Mouse (Mus musculus) CD4-positive helper T cell, adult 2 months (primary cell): Measurements from ENCODE around the gene Rora.

Source experiments
- DNase-seq: peaks from one replicate; pipeline ENCODE4 v3.0.0-alpha.2; 2012; ENCODE audit warnings: low read depth, missing footprints, low spot score

The Rora gene

GRCm38 (mm10) chr9:68653211-68654038, at the start of gene Rora:
Gene Rora, plus strand, starts transcription at chr9:68653786.
- no peak for DNase-seq

GRCm38 (mm10) chr9:68614006-68614405, 39.6 kb upstream of the Rora start:
- DNase-seq, result no peak

DNA sequence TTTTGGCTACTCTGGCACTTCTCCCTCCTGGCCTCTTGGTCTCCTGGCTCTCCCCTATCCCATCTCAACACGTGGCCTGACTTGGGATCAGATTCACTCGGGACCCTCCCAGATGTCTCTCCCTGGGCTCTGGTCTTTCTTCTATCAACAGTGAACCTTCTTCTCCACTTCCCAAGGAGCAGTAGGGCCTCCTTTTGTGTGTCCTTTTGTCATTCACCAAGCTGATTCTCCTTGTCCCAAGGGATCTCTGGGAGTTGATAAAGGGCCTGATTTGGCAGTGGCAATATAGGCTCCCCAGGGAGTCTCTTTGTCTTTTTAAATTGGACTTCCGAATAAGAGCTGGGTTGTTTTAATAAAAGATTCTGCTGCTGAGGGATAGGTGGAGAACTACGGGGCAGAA, 36.5 kb upstream of the Rora start:
- DNase-seq, result no peak

DNA sequence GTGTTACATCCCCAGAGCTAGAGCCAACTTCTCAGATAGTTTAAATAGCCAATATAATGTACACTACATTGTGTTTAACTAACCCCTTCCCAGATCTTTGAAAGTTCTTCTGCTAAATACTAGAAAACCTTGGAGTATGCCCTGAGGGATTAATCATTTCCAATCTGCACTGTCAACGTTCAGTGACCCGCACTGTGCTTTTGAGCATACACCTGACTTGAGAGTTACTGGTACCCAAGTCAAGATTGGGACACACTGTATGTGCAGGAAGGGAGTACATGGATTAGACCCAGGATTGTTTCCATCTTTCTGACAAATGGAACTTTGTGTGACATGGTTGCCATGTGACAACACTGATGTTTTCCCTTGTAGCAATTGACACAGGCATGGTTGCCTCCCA, 33.5 kb upstream of the Rora start:
- no peak for DNase-seq

- DNase-seq, result no peak
Measured at GRCm38 (mm10) chr9:68620441-68620840, 33.1 kb upstream of the Rora start.

DNA sequence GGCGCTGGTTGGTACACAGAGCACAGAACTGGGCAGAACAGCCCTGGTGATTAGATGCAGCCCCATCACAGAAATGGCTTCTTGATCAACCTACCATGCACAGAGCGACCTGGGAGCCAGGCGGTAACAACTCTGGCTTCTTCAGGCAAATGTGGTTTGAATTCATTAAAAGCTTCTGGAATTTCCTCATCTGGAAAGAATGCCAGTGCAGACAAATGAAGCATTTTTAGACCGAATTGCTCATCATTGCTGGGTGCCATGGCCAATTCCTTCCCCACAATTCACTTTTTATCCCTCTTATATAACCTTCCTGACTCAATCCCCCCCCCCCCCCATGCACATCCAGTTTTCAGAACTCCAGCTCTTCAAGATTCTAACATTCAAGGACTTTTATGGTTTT, 28.6 kb upstream of the Rora start:
- no peak for DNase-seq

GRCm38 (mm10) chr9:68637301-68637700, 16.3 kb upstream of the Rora start:
- no peak for DNase-seq

- DNase-seq, result no peak
Measured at GRCm38 (mm10) chr9:68641123-68641522, 12.5 kb upstream of the Rora start.

- DNase-seq, result no peak
Measured at GRCm38 (mm10) chr9:68648061-68648460, 5.5 kb upstream of the Rora start.

DNA sequence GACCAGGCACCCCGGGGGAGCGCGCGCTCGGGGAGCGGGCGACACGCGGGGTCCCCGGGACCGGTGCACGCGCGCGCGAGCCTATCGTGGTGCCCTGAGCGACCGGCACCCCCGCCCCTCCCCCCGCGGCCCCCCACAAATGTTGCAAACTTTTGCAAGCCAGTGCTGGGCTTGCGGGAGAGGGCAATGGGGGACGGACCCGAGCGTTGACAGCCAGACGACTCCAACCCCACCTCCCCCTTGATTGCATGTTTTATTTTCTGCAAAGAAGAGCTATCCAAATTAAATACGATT, 400 bp downstream of the Rora start:
- DNase-seq, result no peak

- DNase-seq, result no peak
Measured at GRCm38 (mm10) chr9:68654333-68655017, 889 bp downstream of the Rora start.

GRCm38 (mm10) chr9:68655018-68656005, 1.7 kb downstream of the Rora start:
- DNase-seq, result no peak

DNA sequence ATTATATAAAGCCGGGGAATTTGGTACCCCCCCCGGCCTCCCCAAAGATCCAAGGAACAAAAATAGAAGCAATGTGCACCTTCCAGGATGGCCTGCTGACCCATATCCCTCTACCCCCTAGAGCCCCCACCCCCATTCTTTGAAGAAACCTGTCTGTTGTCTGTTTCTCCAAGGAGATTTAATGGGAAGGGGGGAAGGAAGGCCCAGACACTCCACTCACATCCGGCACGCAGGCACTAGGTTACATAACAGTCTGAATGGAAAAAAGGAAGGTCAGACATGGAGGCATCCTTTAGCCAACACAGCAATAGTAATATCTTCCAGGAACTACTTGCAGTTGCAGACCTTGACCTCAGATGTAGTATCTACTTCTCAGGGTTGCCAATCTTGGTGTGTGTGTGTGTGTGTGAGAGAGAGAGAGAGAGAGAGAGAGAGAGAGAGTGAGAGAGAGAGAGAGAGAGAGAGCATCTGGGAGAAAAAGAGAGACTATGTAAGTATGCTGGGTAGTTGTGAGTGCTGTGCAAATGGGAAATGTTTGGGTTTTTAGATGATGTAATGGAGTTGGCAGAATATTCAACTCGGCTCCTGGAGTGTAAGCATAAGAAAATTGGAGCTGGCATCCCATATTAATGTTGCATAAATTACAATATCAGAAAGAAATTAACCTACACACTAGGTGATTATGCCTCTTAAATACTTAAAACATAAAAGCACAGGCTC, 2.6 kb downstream of the Rora start:
- DNase-seq, result no peak

- no peak for DNase-seq
Measured at GRCm38 (mm10) chr9:68656796-68657130, 3.2 kb downstream of the Rora start.

DNA sequence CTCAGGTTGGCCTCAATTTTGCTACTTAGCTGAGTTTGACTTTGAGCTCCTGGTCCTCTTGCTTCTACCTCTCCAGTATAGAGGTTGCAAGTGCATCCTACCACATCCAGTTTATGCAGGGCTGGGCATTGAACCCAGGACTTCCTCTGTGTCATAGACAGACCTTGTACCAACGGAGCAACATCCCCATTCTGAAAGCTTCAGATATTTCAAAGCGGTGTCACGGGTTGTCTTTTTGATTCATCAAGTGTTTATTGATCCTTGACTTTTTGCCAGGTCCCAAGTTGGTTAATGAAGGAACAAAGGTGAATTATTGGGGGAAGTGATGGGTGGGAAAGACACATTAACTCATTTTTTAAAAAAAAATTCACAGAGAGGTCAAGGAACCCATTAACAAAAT, 17.1 kb downstream of the Rora start:
- no peak for DNase-seq

- no peak for DNase-seq
Measured at GRCm38 (mm10) chr9:68672459-68672858, 18.9 kb downstream of the Rora start.

- DNase-seq, result no peak
Measured at GRCm38 (mm10) chr9:68673221-68673620, 19.6 kb downstream of the Rora start.

DNA sequence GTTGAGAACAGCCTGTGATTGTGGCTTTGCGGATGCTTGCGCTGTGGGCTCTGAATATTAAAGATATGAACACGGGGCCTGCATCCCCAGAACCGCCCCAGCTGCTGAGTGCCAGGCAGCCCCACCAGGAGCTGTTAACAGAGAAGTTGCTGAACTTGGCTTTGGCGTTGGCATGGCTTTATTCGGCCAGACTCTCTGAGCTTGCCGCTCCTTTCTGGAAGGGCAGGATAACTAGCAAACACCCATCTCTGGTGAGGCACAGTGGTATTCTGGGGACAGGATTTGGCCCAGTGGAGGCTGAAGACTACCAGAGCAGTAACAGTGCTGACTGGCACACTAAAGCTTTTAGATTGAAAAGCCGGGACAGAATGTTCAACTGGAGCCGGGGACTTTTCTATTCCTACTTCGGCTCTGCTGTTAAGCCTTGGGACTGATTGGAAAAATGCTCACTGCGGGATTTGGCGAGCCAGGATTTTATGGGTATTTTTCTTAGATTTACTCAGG, 26.3 kb downstream of the Rora start:
- no peak for DNase-seq

DNA sequence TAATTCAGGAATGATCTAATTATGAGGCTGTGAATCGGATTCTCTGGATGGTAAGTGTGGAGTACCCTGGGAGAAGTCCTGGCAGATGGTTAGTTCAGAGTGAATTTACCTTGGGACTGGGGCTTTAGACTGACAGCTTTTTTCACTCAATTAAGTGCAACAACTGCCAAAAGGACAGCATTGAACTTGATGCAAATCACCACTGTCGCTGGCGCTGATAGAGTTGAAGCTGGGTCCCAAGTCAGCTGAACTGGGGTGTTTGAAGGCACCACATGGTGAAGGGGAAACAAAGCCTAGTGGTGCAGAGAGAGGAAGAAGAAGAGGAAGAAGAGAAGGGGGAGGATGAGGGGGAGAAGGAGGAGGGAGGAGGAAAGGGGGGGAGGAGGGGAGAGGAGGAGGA, 30.4 kb downstream of the Rora start:
- DNase-seq, result no peak

GRCm38 (mm10) chr9:68685562-68685961, 32.0 kb downstream of the Rora start:
- DNase-seq, result no peak

GRCm38 (mm10) chr9:68687251-68687874, 33.8 kb downstream of the Rora start:
- no peak for DNase-seq
